Mouse (Mus musculus) embryonic fibroblast, embryonic 13.5 days (primary cell): ENCODE results near the gene Enoph1. TPM values are rescaled to one million over a fixed set of nuclear protein-coding genes. Genes with fewer than 3 reads are reported as not detected.
A peak's percentile ranks its signal among the peaks of the same experiment; 100 is the strongest.

ENCODE experiments used
- H3K27ac ChIP-seq: 2 replicates; pipeline ENCODE4 v1.5.1; 2012; ENCODE audit warnings: low read length, control low read depth, inconsistent platforms; ENCODE audit not compliant: insufficient read depth
- H3K4me1 ChIP-seq: 2 replicates; pipeline ENCODE4 v1.6.1; 2011; ENCODE audit warnings: low read length; ENCODE audit not compliant: control insufficient read depth, insufficient read depth
- H3K4me3 ChIP-seq: 2 replicates; pipeline ENCODE4 v1.5.1; 2011; ENCODE audit warnings: mild to moderate bottlenecking, control low read depth, low read length; ENCODE audit not compliant: insufficient read depth
- CTCF ChIP-seq: IDR thresholded peaks from 2 replicates; pipeline ENCODE4 v1.5.1; 2011; ENCODE audit warnings: mild to moderate bottlenecking, control low read depth, low read length, moderate library complexity, borderline replicate concordance; ENCODE audit not compliant: insufficient read depth
- POLR2A ChIP-seq: IDR thresholded peaks from 2 replicates; pipeline ENCODE4 v1.6.1; 2011; ENCODE audit warnings: low read depth, mild to moderate bottlenecking, control low read depth, low read length, moderate library complexity
- polyA plus RNA-seq: library from polyadenylated mRNA; stranded (reverse); fragments of >200 nt; gene quantifications from 2 replicates; pipeline ENCODE4 v1.2.4, GENCODE M21; 2011; ENCODE audit warnings: low read depth; ENCODE audit not compliant: missing spikeins, insufficient read length

The Enoph1 gene
- polyA plus RNA-seq, 1 experiment = 20.1 TPM

DNA sequence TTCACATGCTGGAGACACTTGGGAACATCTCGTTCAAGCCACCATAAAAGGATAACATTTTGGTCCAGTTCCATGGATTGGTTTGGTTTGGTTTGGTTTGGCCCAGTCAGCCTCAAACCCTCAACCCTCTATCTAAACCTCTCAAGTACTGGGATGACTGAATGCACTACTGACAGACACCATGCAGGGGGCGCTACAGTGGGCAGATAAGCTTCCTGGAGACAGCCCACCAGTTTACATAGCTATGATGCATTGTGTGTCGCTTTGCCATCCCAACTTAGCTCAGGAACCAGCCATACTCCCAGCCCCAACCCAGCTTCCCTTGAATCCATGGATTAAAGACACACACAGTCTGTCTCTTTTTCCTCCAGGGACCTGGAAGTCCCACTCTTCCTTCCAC, 31.3 kb upstream of the Enoph1 start:
- Histone ChIP-seq H3K4me3 (no peak overlapping the region), H3K4me1 (no peaks in the 10 kb centered on the region), H3K27ac (no peak overlapping the region)
- no peak for TF ChIP-seq CTCF
- no peak for TF ChIP-seq POLR2A

DNA sequence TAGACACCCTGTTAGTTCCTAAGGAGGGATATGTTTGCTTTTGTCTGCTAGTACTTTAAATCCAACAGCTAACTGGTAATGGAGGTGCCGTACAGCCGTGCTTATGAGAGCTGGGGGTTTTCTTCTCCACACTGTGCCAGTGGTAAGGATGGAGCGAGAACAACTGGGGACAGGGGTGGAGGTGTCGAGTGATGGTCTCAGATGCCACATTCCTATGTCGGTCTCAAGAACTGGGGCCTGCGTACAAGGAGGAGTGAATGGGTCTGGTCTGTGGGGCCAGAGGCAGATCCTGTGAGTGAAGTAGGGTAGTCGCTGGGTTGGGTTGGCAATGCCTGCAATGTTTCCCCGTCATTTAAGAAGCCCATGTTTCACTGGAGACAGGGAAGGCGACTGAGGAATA, 27.2 kb upstream of the Enoph1 start:
- TF ChIP-seq CTCF (no peak), POLR2A (no peak)
- no peaks in the 10 kb centered on the region for H3K4me1 ChIP-seq
- H3K4me3 ChIP-seq = no peak overlapping the region
- no peak overlapping the region for H3K27ac ChIP-seq

DNA sequence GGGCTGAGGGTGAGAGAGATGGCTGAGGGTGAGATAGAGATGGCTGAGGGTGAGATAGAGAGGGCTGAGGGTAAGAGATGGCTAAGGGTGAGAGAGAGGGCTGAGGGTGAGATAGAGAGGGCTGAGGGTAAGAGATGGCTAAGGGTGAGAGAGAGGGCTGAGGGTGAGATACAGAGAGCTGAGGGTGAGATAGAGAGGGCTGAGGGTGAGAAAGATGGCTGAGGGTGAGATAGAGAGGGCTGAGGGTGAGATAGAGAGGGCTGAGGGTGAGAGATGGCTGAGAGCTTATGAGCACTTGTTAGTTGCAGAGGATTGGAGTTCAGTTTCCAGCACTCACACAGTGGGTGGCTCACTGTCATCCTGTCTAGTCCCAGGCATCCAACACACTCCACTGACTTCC, 19.7 kb upstream of the Enoph1 start:
- TF ChIP-seq POLR2A = no peak
- H3K4me1 ChIP-seq = no peaks in the 10 kb centered on the region

DNA sequence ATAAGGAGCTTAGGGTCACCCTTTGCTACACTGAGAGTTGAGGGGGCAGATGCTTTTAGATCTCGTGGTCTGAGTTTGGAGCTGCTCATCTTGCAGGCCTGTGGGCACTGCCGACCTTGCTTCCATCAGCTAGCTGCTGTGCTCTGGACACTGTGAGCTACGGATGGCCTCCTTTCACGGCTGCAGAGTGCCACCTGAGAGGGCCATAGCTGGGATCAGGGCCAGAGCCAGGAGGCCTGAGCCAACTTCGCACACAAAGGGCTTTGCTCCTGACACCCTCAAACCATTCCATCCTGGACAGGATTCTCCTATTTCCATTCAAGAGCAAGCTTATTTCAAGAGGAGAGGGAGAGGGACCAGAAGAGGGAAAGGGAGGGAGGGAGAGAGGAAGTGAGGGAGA, 15.4 kb upstream of the Enoph1 start:
- no peak overlapping the region for H3K4me3 ChIP-seq
- no peaks in the 10 kb centered on the region for H3K4me1 ChIP-seq
- H3K27ac ChIP-seq = no peak overlapping the region
- no peak for TF ChIP-seq POLR2A
- no peak for TF ChIP-seq CTCF

More for the DNA sequence above, 19.7 kb upstream of the Enoph1 start:
- no peak overlapping the region for H3K4me3 ChIP-seq
- H3K27ac ChIP-seq = no peak overlapping the region

DNA sequence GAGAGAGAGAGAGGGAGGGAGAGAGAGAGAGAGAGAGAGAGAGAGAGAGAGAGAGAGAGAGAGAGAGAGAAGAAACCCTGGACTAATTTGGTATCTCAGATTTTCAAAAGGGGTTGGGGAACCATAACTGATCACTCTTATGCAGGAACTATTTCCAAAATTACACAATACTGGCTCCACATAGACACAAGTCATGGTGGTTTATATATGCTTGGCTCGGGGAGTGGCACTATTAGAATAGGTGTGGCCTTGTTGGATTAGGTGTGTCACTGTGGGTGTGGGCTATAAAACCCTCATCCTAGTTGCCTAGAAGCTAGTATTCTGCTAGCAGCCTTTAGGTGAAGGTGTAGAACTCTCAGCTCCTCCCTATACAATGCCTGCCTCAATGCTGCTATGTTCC, 14.9 kb upstream of the Enoph1 start:
- no peak overlapping the region for H3K4me3 ChIP-seq
- H3K27ac ChIP-seq = no peak overlapping the region
- H3K4me1 ChIP-seq = no peaks in the 10 kb centered on the region
- TF ChIP-seq CTCF = no peak

DNA sequence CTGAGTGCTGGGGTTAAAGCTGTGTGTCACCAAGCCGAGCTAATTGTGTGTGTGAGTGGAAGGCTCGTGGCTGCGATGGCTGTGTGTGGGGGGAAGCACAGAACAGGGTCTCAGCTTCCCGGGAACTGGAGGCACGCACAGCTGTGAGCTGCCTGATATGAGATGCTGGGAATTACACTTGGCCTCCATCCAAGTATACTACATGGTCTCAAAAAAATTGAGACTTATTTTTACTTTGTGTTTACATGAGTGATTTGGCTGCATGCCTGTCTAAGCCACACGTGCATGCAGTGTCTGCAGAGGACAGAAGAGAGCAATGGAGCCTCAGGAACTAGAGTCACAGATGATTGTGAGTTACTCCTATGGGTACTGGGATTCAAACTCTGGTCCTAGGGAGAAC, 9.7 kb upstream of the Enoph1 start:
- no peak for TF ChIP-seq CTCF

DNA sequence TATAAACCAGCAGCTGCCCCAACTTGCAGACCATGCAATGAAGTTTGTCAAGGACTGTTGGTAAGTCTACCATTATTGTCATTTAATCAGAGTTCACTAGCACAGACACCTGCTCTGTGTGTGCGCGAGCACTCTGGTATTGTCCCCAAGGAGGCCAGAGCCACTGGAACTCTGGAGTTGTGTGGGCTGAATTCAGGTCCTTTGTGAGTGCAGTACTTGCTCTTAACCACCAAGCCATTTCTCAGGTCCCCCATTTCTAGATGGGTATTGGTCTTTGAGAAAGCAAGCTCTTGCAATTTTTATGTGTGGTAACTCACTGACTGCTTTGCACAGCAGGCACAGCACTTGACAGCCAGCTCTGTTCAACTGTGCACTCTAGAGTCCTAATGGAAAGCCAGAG, 7.7 kb upstream of the Enoph1 start:
- Histone ChIP-seq H3K4me1 (peaks cover 7% of the 10 kb centered on the region; the same call in 1 of the 2 replicates), H3K27ac (no peak overlapping the region), H3K4me3 (no peak overlapping the region)
- TF ChIP-seq CTCF (no peak), POLR2A (no peak)

More for the DNA sequence above, 9.7 kb upstream of the Enoph1 start:
- no peak overlapping the region for H3K27ac ChIP-seq
- H3K4me3 ChIP-seq = no peak overlapping the region
- H3K4me1 ChIP-seq = peaks cover 5% of the 10 kb centered on the region; the same call in 1 of the 2 replicates

DNA sequence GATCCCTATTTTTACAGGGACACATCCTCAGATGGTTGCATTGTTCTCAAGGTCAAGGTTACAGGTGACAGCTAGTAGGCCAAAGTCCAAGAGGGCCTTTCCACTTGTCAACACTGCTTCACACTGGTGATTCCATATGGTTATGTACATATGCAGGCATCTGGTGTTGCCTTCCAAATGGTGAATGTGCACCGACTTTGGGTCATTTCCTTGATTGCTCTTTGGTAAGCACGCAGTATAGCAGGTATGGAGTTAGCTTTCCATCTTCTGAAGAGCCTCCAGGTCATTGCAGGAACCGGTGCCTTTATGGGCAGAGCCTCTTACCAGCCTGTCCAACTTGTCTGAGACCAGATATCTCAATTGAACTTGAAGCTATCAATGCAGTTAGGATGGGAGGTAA, 7.1 kb upstream of the Enoph1 start:
- Histone ChIP-seq H3K27ac (no peak overlapping the region), H3K4me3 (no peak overlapping the region), H3K4me1 (peaks cover 7% of the 10 kb centered on the region; the same call in 1 of the 2 replicates)
- peak; percentile 24; the same call in 1 of the 2 replicates for TF ChIP-seq POLR2A
- no peak for TF ChIP-seq CTCF

DNA sequence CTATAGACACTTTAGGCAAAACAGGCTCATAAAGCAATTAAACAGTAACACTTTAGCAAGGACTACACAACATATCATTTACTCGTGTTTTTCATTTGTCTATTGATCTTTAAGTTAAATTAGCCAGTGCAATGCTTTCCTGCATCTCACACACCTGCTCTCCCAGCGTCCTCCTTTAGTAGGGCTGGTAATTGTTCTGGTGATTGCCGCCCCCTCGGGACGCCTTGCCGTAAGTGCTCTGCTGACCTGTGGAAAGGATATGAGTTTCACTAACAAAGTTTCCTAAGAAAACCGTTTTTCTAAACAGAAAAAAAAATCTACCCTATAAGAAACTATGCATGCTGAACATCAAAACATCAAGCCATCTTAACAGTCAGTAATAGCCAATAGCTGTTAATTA, 3.8 kb upstream of the Enoph1 start:
- TF ChIP-seq POLR2A (no peak), CTCF (no peak)
- Histone ChIP-seq H3K27ac (no peak overlapping the region), H3K4me3 (peak overlapping the region; percentile 47), H3K4me1 (peaks cover 7% of the 10 kb centered on the region; the same call in 1 of the 2 replicates)

DNA sequence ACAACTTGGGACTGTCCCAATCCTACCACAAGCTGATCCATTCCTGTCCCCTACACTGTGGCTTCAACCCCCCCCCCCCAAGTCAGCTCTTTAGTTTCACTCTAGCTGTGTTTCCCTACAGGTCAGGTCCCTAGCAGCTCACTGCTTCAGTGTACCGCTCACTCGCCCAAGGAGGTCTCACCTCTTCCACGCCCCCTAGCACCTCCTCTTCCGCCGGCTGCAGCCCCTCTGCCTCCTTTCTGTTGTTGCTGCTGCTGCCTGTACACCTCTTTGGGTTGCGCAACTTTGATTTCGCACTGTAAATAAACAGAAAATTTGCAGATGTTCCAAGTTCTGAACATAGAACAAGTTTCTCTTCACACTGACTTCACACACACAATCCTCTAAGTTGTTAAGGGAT, 3.1 kb upstream of the Enoph1 start:
- Histone ChIP-seq H3K4me1 (peaks cover 7% of the 10 kb centered on the region; the same call in 1 of the 2 replicates), H3K27ac (no peak overlapping the region), H3K4me3 (peak overlapping the region; percentile 100)
- TF ChIP-seq POLR2A = no peak
- TF ChIP-seq CTCF = no peak
